Mouse (Mus musculus) kidney, embryonic 14.5 days (tissue): Measurements from ENCODE around the gene Piwil1. TPM values are rescaled to one million over a fixed set of nuclear protein-coding genes. Genes with fewer than 3 reads are reported as not detected.
A peak's percentile ranks its signal among the peaks of the same experiment; 100 is the strongest.
"Not testable (repeated sequence)": the region's sequence is repeated elsewhere in the genome, so short reads cannot be mapped to it uniquely, and the experiment has no call there.

ENCODE experiments used
- ATAC-seq: fragments of 200-750 bp; cut with Nextera tagmentation; 2 replicates; pipeline ENCODE4 v1.8.0; 2017; ENCODE audit warnings: moderate number of reproducible peaks, mild to moderate bottlenecking, moderate TSS enrichment, moderate library complexity; ENCODE audit not compliant: low FRiP score, low TSS enrichment
- H3K27ac ChIP-seq: fragments of 300-500 bp; sonication (generic); 2 replicates; pipeline ENCODE4 v1.5.1; 2014; ENCODE audit warnings: low read depth, mild to moderate bottlenecking, low read length, moderate library complexity, mixed read lengths
- H3K27me3 ChIP-seq: fragments of 300-500 bp; sonication (generic); 2 replicates; pipeline ENCODE4 v1.6.1; 2014; ENCODE audit warnings: mild to moderate bottlenecking, low read length; ENCODE audit not compliant: control insufficient read depth, insufficient read depth
- H3K36me3 ChIP-seq: fragments of 300-500 bp; sonication (generic); 2 replicates; pipeline ENCODE4 v1.6.1; 2014; ENCODE audit warnings: low read length, mixed read lengths; ENCODE audit not compliant: control insufficient read depth, insufficient read depth
- H3K4me1 ChIP-seq: fragments of 300-500 bp; sonication (generic); 2 replicates; pipeline ENCODE4 v1.6.1; 2014; ENCODE audit warnings: low read length, mixed read lengths; ENCODE audit not compliant: control insufficient read depth, insufficient read depth
- H3K4me2 ChIP-seq: fragments of 300-500 bp; sonication (generic); replicated peaks from 2 replicates; pipeline ENCODE4 v1.6.1; 2014; ENCODE audit warnings: low read depth, mild to moderate bottlenecking, low read length
- H3K4me3 ChIP-seq: fragments of 300-500 bp; sonication (generic); 2 replicates; pipeline ENCODE4 v1.5.1; 2014; ENCODE audit warnings: mild to moderate bottlenecking, low read length
- H3K9ac ChIP-seq: fragments of 300-500 bp; sonication (generic); 2 replicates; pipeline ENCODE4 v1.6.1; 2014; ENCODE audit warnings: low read depth, mild to moderate bottlenecking, low read length, moderate library complexity
- H3K9me3 ChIP-seq: fragments of 300-500 bp; sonication (generic); 2 replicates; pipeline ENCODE4 v1.6.1; 2016; ENCODE audit warnings: low read length; ENCODE audit not compliant: control insufficient read depth
- WGBS: fragments of 180-500 bp; shearing (Covaris S2); extraction: QIAGEN DNeasy Blood & Tissue Kit; methylation state at CpG from one replicate; pipeline ENCODE4 v1.1.7; 2014; 5-methylcytosine and 5-hydroxymethylcytosine counted together
- polyA plus RNA-seq: library from polyadenylated mRNA; unstranded; fragments of >200 nt; fragmentation: Nextera tagmentation; extraction: Ambion mirVana; gene quantifications from 2 replicates; pipeline ENCODE4 v1.2.1, GENCODE M21; 2014

Piwil1 gene
- polyA plus RNA-seq, 1 experiment from 2014 or later, result not detected

DNA sequence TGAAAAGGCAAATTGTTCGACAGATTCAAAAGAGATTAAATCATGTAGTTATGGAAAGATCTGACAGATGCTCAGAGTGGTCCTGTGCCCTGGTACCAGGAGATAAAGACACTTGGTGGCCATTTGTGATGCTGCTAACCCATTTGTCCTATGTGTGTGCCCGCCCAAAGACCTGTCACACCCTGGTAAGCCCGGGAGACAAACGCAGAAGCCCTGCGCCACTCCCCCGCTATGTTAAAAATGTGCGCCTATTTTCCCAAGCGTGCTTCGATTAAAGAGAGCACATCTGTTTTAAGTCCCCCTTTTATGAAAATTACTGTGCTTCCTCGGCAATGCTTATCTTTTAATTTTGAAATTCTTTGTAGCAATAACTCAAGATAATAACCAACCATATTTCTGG is 1.4 kb downstream of the Piwil1 start:
- Histone ChIP-seq H3K4me2 (no peak overlapping the region; the same call in 1 of the 2 replicates), H3K27me3 (no peaks in the 10 kb centered on the region), H3K9me3 (peaks cover 7% of the 10 kb centered on the region; the same call in 1 of the 2 replicates), H3K4me3 (no peak overlapping the region; the same call in 1 of the 2 replicates), H3K9ac (no peak overlapping the region), H3K36me3 (no peaks in the 10 kb centered on the region), H3K27ac (no peak overlapping the region), H3K4me1 (no peaks in the 10 kb centered on the region)
- no peak for ATAC-seq
- 21% methylated on average over 10 of the region's 10 CpGs for WGBS

DNA sequence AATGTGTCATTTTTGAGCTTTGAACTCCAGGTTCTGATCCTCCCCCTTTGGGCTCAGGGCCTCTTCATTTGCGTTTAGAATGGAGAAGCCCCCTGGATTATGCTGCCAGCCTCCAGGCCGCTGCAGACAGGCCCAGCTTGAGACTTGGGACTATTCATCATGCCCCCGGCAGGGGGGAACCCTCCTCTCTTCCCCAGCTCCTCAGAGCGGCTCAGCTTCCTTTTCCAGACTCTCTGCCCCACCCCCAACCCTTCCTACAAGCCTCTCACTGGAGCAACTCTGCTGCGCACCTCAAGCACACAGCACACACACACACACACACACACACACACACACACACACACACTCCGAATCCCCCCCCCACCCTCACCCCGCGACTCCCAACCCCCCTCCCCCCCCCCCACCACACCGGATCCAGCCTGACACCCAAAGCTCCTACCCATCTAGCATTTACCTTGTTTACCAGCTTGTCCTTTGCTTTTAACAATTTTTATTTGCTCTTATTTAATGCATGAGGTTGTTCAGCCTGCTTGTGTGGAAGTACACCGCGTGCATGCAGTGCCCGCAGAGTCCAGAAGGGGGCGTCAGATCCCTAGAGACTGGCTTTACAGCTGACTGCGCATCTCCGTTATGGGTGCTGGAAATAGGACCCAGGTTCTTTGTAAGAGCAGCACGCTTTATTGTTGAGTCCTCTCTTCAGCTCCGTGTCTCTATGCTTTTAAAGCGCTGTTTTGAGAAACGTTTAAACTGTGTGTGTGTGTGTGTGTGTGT is 2.0 kb downstream of the Piwil1 start:
- peak overlapping the region; percentile 22 for H3K4me2 ChIP-seq
- peak; percentile 70 for ATAC-seq
- no peak overlapping the region; the same call in 1 of the 2 replicates for H3K4me3 ChIP-seq
- peaks cover 7% of the 10 kb centered on the region; the same call in 1 of the 2 replicates for H3K9me3 ChIP-seq
- H3K9ac ChIP-seq, result no peak overlapping the region
- no peaks in the 10 kb centered on the region for H3K27me3 ChIP-seq
- 38% methylated on average over 19 of the region's 19 CpGs for WGBS
- H3K27ac ChIP-seq, result no peak overlapping the region
- no peaks in the 10 kb centered on the region for H3K36me3 ChIP-seq
- no peaks in the 10 kb centered on the region for H3K4me1 ChIP-seq

DNA sequence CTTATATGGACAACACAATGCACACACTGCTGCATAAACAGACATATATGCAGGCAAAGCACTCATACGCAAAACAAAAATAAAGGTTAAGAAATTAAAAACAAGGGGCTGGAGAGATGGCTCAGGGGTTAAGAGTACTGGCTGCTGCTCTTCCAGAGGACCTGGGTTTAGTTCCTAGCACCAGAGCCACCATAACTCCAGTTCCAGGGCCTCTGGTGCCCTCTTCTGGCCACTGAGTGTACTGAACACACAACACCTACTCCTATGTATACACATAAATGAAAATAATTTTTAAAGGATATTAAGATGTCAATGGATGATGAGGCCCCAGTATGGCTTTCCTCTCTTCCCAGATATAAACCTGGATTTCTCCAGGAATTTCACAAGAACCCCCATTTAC is 4.1 kb downstream of the Piwil1 start:
- no peak overlapping the region for H3K27ac ChIP-seq
- no peak overlapping the region for H3K4me3 ChIP-seq
- H3K4me1 ChIP-seq, result no peaks in the 10 kb centered on the region
- WGBS, result 96% methylated on average over 1 of the region's 1 CpGs
- H3K27me3 ChIP-seq, result no peaks in the 10 kb centered on the region
- peaks cover 7% of the 10 kb centered on the region; the same call in 1 of the 2 replicates for H3K9me3 ChIP-seq
- ATAC-seq, result no peak
- H3K36me3 ChIP-seq, result no peaks in the 10 kb centered on the region
- no peak overlapping the region for H3K9ac ChIP-seq
- no peak overlapping the region for H3K4me2 ChIP-seq

DNA sequence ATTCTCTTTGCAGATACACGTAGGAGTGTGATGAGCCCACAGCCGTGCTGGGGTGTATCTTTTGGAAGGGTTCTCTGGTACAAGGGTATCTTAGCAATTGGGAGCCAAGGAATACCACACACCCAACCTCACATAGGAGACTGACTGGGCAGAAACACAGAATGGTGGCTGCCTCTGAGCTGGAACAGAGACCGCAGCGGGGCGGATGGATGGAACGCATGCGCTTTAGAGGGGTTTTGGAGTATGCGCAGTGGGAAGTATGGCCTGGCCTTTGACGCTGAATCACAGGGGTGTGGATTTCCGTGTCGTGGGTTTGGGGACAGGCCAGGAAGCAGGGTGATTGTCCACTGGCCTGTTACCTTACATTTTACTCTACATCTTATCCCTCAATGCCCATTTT is 4.9 kb downstream of the Piwil1 start:
- Histone ChIP-seq H3K27me3 (no peaks in the 10 kb centered on the region), H3K4me2 (no peak overlapping the region), H3K36me3 (no peaks in the 10 kb centered on the region), H3K27ac (no peak overlapping the region), H3K4me1 (no peaks in the 10 kb centered on the region), H3K9me3 (peaks cover 7% of the 10 kb centered on the region; the same call in 1 of the 2 replicates), H3K9ac (no peak overlapping the region), H3K4me3 (no peak overlapping the region)
- WGBS, result 94% methylated on average over 11 of the region's 11 CpGs
- ATAC-seq, result no peak

DNA sequence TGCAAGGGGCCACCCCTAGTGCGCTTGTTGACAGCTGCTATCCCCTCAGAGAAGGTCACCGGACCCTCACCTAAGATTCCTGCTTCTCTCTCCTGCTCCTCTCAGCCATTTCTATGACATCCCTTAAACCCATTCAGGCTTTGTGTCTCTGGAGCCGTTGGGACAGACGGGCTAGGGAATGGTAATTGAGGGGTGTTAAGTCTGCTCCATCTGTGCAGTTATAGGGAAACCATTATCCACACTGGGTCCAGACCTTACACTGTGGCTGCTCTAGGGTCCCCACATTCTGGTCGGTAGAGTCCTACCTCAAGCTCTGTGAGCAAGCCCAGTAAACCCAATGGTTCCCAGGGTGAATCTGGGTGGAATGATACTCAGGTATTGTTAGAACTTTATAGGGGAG is 6.6 kb downstream of the Piwil1 start:
- Histone ChIP-seq H3K4me1 (no peaks in the 10 kb centered on the region), H3K27me3 (no peaks in the 10 kb centered on the region), H3K36me3 (no peaks in the 10 kb centered on the region), H3K4me3 (no peak overlapping the region), H3K27ac (no peak overlapping the region), H3K4me2 (no peak overlapping the region), H3K9me3 (peaks cover 7% of the 10 kb centered on the region; the same call in 1 of the 2 replicates), H3K9ac (no peak overlapping the region)
- no peak for ATAC-seq
- 62% methylated on average over 5 of the region's 5 CpGs for WGBS

DNA sequence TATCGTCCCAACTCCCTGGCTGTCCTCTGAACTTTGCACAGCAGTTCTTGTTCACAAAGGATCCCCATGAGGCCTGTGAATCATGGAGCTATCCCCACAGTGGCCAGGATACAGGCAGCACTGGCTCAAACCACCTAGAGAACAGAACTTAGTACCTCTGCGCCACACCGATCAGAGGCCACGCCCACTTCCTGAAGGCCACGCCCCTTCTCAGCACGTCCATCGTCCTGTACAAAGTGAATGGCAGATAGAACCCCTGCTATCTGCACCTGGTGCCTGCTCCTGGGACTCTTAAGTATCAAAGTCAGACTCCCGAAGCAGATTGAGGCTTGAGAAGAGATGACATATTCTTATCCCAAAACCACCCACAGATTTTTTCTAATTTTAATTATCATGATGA is 8.3 kb downstream of the Piwil1 start:
- Histone ChIP-seq H3K4me2 (no peak overlapping the region), H3K36me3 (no peaks in the 10 kb centered on the region), H3K9me3 (peaks cover 7% of the 10 kb centered on the region; the same call in 1 of the 2 replicates), H3K4me3 (no peak overlapping the region), H3K27me3 (no peaks in the 10 kb centered on the region), H3K9ac (no peak overlapping the region), H3K27ac (no peak overlapping the region), H3K4me1 (no peaks in the 10 kb centered on the region)
- ATAC-seq, result no peak
- WGBS, result 21% methylated on average over 8 of the region's 8 CpGs

DNA sequence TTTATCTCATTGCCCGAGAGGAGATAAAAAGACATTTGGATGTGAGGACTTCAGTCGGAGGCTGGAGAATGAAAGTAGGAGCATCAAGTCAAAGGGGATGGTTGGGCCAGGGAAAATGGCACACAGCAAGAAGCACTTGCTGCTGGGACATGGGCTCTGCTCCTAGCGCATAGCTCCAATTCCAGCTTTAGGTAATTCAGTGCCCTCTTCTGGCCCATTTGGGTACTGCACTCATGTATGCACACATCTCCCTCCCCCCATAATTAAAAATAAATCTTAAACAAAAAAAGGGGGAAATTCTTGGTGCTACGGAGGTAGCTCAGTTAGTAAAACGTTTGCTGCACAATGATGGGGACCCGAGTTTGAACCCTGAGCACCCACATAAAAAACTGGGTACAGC is 9.5 kb downstream of the Piwil1 start:
- Histone ChIP-seq H3K27me3 (no peaks in the 10 kb centered on the region), H3K9me3 (no peaks in the 10 kb centered on the region), H3K27ac (no peak overlapping the region), H3K36me3 (no peaks in the 10 kb centered on the region), H3K4me1 (no peaks in the 10 kb centered on the region), H3K4me2 (no peak overlapping the region), H3K9ac (no peak overlapping the region), H3K4me3 (no peak overlapping the region)
- ATAC-seq, result no peak
- 85% methylated on average over 6 of the region's 6 CpGs for WGBS

DNA sequence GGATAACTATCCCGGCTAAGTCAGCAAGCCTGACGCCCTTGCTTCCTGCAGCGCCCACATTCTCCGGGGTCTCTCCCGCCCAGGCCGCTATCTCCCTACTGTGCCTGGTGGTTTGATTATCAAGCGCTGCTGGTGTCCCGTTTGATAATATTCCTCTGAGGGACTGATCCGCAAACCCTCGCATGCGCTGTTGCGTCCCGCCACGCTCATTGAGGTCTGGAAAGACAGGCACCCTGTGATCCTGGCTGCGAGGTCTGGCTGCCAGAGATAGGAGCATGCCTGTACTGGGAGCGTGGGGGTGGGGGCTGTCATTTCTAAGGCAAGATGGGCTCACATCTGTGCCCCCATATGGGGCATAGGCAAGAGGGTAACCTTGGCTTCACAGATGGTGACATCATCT is 12.8 kb downstream of the Piwil1 start:
- Histone ChIP-seq H3K27ac (no peak overlapping the region), H3K4me1 (no peaks in the 10 kb centered on the region), H3K9me3 (peaks cover 3% of the 10 kb centered on the region; the same call in 1 of the 2 replicates), H3K36me3 (no peaks in the 10 kb centered on the region), H3K9ac (no peak overlapping the region), H3K27me3 (no peaks in the 10 kb centered on the region), H3K4me3 (no peak overlapping the region), H3K4me2 (no peak overlapping the region)
- WGBS, result 87% methylated on average over 16 of the region's 16 CpGs
- ATAC-seq, result no peak

DNA sequence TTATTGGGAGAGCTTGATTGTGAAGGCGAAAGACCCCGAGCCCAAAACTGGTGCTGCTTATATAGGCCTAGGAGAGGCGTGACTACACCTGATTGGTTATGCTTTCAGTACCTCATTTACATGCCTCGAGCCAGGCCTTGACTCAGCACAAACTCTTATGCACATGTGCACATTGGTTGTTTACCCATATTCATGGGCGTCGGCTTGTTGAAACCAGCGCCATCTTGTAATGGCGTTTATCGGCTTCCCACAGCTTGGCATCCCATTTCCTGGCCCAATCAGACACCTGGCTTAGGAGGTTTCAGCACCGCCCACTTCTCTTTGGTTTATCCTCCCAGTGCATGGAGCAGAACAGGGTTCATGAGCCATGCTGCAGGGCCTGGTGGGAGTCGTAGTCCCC is 18.1 kb downstream of the Piwil1 start:
- H3K4me3 ChIP-seq, H3K27me3 ChIP-seq, H3K36me3 ChIP-seq, H3K4me2 ChIP-seq, H3K27ac ChIP-seq, H3K9me3 ChIP-seq, H3K9ac ChIP-seq, H3K4me1 ChIP-seq, ATAC-seq: not testable (repeated sequence)
- 91% methylated on average over 11 of the region's 11 CpGs for WGBS
